Mouse (Mus musculus) spleen, adult 18-20 months (tissue): ENCODE data around the gene Bud31.
"Not testable (repeated sequence)": the region's sequence is repeated elsewhere in the genome, so short reads cannot be mapped to it uniquely, and the experiment has no call there.

ENCODE experiments used
- DNase-seq, 2 experiments: peaks; one replicate each; pipeline ENCODE4 v3.0.0; 2022; ENCODE audit warnings: mixed read lengths in 2 of 2

The Bud31 gene

DNA sequence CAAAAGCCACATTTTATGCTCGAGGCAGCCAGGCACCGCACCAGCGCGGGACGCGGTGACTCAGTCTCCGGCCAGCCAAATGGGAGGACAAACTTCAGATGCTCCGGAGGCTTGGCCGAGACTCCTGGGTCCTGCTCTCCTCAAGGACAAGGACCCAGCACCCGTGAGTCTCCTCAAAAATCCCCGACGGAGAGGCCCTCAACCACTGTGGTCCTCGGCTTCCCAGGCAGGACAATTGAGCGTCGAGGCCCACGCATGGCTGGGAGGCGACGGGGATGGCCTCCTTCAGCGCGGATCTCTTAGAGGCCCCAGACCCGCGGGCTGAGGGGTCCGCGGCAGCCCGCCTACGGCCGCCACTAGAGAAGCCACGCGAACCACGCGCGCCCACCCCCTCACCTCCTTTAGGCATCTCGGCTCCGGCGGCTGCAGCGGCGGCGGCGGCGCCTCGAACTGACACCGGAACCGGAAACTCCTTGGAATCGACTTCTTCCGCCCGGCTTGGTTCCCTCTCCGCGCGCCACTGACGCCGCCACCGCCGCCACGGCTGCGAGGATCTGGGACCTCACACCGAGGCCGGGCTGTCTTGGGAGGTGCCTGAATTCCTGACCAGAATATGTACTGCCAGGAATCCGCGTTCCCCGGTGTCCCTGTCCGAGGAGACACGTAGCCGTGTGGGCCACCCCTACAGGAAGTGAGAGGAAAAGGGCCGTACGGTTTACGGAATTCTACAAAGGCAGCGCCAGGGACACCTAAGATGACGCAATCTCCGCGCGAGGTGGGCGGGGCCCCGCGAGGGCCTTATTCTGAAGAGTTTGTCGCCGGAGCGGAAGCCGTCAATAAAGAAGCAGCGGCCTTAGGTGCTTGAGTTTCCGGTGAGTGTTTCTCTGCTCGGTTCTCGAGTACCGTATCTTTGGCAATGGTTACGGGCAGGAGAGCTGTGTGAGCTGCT, at the start of gene Bud31, which contains the start of gene Pdap1:
Gene Bud31, plus strand, starts transcription at position 792 of the 949 bp plus-strand sequence.
Gene Pdap1, minus strand, starts transcription at position 668 of the 949 bp plus-strand sequence.
- peak; percentile 87 to 92 for DNase-seq

DNA sequence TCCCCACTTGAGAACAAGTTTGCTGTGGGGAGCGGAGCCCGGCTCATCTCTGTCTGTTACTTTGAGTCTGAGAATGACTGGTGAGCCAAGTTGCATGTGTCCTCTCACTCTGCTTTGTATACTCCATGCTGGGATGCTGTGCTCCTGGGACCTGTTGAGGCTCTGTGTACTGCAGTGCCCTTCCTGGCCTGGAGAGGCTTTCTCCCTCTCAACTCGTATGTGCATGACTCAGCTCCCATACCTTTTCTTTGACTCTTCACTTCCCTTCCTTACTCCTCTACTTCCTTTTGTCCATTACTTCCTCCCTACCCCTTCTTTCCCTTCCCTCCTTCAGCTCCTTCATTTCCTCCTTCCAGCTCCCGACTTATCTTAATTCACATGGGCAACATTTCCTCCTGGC, 44.0 kb upstream of the Bud31 start:
- no peak for DNase-seq

DNA sequence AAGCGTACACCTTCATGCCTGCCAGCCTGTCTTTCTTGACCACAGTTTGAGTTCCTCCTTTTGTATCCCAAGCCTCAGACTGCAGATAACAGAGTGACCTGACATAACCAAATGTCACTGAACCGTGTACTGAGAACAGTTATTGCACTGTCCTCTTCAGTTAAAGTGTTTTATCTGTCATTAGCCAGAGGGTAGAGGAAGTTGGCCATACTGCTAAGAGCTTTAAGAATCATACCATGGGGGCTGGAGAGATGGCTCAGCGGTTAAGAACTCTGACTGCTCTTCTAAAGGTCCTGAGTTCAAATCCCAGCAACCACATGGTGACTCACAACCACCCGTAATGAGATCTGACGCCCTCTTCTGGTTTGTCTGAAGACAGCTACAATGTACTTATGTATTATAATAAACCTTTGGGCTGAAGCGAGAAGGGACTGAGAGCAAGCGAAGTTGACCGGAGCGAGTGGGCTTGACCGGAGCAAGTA, 41.8 kb upstream of the Bud31 start:
- no peak for DNase-seq

DNA sequence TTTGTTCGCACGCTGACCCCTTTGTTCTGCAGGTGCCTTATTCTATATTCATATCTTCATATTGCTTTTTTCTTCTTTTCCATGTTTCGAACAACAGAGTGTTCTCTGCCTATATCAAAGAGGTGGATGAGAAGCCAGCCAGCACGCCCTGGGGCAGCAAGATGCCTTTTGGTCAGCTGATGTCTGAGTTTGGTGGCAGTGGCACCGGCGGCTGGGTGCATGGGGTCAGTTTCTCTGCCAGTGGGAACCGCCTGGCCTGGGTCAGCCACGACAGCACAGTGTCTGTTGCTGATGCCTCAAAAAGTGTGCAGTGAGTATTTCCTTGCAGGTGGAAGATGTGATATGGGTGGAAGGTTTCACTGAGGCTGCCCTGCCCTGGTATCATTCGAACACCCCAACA, 39.2 kb upstream of the Bud31 start:
- no peak for DNase-seq

DNA sequence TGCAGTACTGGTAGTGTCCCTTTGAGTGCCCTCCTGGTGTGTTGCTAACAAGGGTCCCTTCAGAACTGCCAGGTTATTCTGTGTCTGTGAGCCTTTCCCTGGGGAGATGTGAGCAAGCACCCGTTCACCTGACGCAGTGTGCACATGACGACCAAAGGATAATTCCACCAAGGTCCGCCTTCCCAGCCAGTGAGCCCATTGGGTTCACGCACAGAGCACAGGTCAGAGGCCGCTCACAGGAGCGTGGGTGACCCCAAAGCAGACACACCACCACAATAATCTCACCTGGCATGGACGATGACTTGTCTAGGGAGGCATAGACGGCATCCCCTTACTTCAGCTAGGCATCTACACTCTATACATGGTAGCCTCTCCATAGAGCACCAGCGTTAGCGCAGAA, 38.7 kb upstream of the Bud31 start:
- DNase-seq: not testable (repeated sequence)

DNA sequence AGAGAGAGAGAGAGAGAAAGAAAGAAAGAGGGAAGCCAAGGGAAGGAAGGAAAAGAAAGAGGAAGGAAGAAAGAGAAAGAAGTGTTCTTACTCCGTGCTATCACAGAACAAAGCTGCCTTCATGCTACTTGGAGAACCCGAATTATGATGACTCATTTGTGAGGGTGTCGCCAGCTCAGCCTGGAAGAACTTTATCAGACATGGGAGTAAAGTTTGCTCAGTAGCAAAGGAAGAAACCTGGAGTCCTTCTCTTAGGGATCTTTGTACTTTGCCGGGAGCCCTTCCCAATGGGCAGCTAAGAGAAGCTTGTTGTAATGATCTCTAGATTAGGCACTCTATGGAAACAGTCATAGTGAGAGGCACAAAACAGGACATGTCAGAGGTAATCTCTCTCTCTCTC, 37.5 kb upstream of the Bud31 start:
- DNase-seq: no peak

DNA sequence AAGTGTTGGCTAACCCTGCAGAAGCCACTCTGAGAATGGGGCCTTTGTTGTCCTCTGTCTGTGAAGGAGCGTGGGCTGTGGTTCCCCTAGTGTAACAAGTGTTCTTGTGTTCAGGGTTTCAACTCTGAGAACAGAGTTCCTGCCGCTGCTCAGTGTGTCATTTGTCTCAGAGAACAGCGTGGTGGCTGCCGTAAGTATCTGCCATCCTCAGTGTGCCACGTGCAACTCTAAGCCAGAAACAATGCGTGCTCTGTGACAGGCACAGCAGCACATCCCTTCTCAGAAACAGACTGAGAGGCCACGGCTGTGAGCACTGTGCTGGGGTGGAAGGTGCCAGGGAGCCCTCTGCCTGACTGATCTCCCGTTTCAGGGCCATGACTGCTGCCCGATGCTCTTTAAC, 35.8 kb upstream of the Bud31 start:
- DNase-seq: no peak

DNA sequence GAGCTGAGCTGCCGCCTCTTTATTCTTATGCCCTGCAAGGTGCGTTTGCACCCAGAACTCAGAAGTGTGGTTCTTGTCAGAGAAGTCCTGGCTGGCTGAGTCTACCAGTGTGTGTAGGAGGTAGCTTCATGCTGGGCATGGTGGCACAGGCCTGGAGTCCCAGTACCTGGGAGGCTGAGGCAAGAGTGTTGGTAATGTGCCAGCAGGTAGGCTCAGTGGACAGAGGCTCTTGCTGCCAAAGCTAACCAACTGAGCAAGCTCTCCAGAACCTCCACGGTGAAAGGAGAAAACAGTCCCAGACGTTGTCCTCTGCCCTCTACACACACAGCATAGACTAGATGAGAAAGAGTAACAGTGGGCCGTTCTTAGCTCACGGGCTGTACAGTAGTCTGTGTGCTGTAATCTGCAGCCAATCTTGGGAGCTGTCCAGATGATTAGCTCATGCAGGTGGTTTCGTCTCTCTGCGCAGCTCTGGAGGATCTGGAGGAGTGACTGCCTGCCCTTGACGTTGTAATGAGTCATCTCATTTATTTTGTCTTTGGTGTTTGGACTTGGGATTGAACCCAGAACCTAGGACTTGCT, 34.4 kb upstream of the Bud31 start:
- DNase-seq: no peak

DNA sequence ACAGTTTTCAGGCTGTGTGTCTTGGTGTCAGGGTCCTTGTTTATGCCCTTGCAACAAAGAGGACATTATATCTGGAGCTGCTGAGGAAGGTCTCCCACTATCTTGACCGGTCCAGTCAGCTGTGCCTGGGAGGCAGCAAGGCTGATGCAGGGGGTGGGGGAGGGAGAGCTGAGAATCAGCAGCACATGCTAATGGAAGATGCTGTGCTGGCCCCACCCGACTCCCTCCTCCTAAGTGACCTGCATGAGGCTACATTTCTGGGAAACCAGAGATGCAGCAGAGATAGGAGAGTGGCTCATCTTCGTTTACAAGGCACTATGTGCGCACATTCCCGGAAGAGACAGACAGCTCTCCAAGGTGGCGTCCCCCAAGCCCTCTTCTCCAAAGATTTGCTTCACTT, 29.8 kb upstream of the Bud31 start:
- no peak for DNase-seq

DNA sequence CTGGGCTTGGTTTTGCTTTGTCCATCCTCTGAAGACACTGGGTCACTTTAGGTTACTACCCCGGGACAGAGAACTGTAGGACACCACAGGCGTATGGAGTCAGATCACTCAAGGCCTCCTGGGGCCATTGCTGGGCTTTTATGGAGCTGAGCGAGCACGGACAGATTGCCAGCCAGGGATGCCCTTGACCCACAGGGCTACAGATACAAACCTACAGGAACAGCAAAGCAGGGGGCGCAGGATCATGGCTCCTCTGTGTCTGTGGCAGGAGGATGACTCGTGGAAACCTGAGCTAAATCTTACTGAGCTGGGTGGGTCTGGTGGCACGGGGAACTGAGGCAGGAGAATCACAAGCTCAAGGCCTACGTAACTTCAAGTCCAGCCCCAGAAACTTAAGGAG, 27.6 kb upstream of the Bud31 start:
- DNase-seq: no peak

DNA sequence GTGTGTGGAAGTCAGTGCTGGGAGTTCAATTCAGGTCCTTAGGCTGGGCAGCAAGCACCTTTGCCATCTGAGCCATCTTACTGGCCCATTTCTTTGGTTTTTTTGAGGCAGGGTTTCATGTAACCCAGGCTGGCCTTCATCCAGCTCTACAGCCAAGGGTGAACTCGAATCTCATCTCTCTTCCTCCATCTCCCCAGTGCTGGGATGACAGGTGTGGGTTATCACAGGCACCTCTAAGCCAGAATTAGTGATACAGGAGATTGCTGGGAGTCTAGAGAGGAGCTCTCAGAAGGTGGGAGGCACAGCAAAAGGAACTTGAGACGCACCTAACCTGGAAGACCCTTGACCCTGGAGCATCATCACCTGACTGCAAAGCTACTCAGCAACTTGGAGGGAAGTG, 26.7 kb upstream of the Bud31 start:
- no peak for DNase-seq

DNA sequence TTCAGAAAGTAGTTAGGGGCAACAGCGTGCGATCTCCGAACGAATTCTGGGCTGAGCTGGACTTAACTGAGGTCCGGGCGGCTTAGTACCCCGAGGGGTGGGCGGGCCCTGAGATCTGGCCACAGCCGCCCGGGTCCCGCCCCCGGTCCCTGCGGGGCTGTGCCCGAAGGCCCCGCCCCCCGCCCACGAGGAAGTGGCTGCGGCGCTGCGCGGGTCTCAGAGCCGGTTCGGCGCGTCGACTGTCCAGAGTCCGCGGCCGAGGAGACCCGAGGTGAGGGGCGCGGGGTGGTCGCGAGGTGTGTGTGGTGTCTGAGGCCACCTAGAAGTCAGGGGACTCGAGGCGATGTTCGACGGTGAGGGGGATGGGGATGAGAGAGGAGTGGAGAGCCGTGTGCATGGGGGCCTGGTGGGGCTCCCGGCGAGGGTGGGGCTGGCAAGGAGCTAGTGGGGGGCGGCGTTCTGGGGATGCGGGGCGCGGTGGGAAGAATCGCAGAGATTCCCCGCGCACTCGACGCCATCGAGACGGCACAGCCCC, 26.0 kb upstream of the Bud31 start, which contains the start of gene Arpc1b:
Gene Arpc1b, plus strand, starts transcription at position 145 of the 535 bp plus-strand sequence.
- peak; percentile 74 to 80 for DNase-seq

DNA sequence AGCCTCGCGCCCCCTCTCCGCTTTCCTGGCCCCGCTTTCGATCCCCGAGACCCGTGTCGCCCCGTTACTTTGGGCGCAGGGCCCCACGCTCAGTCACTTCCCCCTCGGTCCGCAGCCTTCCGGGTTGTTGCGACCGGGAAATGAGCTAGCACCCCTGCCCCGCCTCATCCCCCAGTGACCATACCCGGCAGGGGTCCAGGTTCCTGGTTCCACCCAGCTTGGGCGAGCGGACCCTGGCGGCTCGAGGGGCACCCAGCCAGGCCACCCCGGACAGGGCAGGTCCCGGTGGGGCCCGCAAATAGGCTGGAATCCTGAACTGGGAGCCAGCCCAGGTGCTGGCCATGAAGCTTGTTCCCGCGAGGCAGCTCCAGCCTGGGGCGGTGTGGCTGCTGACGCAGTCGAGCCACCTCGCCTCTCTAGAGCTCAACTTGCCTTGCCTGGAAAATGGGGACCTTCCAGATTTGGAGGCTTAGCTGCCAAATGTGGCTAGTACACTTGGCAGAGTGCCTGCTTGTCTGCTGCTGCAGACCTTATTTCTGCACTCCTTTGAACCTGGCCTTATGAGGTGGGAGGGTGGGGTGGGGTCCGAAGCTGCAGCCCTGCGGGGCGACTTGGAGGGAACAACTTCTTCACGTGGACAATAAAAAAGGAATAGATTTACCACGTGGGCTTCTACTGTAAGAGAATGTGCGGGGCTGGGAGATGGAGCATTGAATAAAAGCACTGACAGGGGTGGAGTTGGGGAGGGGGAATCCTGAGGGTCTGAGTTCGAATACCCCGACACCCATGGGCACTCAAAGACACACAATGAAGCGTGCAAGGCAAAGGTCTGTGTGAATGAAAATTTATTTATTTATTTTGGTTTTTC, 25.3 kb upstream of the Bud31 start:
- peak; percentile 70 to 75 for DNase-seq

DNA sequence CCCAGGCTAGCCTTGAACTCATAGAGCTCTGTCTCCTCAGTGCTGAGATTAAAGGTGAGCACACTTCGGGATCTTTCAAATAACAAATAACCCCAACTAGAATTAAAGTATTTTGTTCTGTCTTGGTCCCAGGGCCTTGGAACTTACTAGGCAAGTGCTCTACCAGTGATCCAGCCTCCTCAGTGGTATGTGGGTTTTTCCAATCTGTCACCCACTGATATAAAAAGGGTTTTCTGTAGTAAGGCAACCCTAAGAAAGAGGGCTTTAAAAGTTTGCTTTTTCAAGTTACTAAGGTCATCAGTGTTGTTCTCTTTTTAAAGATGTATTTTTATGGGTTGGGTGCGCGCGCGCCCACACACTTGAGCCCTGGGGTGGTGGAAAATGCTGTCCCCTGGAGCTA, 24.4 kb upstream of the Bud31 start:
- no peak for DNase-seq

DNA sequence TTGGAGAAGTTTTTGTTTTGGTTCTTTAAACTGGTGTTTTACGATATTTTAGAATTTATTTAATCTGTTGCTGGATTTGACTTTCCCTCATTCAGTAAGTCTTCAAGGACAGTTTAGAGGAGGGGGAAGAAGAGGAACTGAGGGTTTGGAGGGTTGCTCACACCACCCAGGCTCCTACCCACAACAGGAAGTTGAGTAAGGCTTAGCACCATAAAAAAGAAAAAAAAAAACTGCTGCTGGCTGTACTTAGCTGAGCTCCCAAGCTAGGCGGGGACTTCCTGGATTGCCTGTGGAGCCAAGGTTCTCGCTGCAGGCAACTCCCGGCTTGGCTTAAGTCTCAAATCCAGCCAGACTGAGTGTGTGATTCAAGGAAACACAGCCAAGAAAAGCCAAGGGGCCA, 23.8 kb upstream of the Bud31 start:
- DNase-seq: peak; percentile 30 to 46

DNA sequence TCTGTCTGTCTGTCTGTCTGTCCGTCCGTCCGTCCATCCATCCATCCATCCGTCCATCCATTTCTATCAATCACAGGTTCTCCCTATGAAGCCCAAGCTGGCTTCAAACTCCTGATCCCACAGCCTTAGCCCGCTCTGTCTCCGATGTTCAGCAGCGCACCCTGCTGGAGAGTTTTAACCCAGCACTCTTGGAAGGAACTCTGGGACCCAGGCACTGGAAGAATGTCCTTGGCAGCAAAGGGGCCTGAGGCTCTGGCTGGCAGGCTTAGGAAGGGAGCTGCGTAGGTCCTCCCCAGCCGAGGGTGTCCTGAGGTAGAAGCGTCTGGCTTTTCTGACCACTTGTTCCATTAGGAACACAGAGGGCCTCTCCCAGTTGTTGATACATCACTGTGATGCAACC, 23.2 kb upstream of the Bud31 start:
- peak in 1 of 2 experiments; percentile 65 for DNase-seq

DNA sequence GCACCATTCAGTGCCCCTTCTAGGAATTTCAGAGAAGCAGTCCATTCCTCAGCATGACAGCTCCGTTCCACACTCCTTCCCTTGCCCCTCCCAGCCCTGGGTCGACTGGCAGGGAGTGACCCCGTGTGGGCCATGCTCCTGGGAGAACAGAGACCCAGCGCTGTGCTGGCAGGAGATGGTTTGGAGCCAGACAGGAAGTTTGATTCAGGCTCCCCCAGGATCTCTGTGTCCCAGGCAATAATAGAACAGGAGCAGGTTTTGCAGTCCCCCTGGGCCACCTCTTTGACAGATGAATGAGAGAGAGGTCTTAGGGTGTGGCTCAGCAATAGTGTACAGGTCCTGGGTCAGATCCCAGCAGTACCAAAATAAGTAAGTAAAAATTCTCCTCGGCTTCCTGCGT, 22.2 kb upstream of the Bud31 start:
- DNase-seq: no peak

DNA sequence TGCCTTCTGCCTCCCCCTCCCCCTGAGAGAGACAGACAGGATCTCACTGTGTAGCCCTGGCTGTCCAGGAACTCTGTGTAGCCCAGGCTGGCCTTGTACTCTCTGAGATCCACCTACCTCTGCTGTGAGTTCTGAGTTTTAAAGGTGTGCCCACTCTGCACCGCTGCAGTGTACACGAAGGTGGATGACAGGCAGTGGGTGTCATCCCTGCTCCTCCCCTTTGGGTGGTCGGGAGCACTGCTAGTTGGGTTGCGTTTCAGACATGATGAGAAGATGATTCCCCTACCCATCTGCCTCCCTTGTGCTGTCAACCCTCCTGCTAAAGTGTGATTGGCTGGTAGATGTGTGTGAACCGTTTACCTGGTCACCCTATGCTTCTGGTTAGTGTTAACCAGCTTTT, 21.7 kb upstream of the Bud31 start:
- DNase-seq: no peak

DNA sequence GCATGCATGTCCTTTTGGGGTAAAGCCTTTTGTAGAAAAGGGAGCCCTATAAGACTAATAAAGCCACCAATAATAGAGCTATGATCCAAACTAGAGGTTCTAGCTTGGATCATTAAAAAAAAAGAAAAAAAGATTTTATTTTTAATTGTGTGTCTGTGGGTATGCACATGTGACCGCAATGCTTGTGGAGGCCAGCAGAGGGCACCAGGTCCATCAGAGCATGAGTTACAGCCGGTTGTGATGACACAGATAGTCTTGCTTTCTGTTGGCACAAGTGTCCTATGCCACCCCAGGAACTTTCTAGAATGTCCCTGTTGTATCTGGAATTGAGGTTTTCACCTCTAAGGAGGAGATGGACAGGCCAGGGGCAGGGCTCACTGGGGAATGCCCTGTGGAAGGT, 20.8 kb upstream of the Bud31 start:
- DNase-seq: no peak

DNA sequence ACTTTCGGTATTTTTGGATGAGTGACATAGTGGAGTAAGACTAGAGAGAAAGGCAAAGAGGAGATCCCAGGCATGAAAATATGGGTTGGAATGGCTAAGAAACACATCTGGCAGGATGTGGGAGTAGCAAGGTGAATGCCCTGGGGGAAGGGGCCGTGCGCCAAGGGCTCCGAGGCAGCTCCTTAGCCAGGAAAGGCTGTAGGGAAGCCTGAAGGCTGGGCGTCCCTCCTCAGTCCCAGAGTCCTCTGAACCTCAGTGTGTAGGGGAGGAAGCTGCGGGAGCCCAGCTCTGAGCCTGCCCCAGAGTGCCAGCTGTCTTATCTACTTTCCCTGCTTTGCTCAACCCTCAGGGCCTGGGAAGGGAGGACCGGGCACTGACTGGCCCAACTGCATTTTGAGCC, 19.2 kb upstream of the Bud31 start:
- DNase-seq: no peak

DNA sequence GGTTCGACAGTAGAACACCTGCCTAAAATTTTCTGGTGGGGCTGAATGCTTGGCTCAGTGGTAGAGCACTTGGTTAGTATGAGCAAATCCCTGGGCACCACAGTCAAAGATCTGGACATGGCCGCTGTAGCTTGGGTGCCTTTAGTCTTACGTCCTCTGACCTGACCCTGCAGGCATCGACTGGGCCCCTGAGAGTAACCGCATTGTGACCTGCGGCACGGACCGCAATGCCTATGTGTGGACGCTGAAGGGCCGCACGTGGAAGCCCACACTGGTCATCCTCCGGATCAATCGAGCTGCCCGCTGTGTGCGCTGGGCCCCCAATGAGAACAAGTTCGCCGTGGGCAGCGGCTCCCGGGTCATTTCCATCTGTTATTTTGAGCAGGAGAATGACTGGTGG, 16.8 kb upstream of the Bud31 start:
- DNase-seq: no peak

DNA sequence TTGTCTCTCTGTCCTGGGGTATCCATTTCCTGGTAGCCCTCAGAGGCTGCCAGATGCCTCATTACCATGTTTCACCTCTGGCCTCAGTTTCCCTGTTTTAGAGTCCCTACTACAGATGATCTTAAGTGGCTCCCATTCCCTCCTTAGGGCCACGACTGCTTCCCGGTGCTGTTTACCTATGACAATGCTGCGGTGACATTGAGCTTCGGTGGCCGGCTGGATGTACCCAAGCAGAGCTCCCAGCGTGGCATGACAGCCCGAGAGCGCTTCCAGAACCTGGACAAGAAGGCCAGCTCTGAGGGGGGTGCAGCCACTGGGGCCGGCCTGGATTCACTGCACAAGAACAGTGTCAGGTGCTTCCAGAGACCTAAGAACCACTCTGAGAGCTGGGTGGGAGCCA, 13.6 kb upstream of the Bud31 start:
- DNase-seq: no peak

DNA sequence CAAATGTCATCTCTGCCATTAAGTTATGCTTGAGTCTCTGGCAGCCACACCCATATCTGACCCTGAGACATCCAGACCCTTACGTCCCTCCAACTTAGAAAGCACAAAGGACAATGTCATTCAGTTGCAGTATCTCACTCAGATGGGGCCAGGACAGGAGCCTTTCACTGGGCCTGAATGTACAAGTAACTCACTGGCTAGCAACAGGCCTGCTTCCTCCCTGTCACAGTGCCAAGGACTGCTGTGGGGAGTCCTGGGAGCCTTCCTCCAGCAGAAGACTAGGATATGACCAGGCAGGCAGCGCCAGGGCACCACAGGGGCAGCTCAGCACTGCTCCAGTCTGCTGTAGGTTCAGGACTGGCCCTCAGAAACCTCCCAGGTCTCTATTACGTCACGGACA, 11.0 kb upstream of the Bud31 start:
- no peak for DNase-seq
